Mouse (Mus musculus) liver, adult 2 months (tissue): Measurements from ENCODE around the gene Cog8. TPM values are rescaled to one million over a fixed set of nuclear protein-coding genes. Genes with fewer than 3 reads are reported as not detected.
"Not testable (repeated sequence)": the region's sequence is repeated elsewhere in the genome, so short reads cannot be mapped to it uniquely, and the experiment has no call there.

ENCODE experiments used
- DNase-seq: peaks from one replicate; pipeline ENCODE4 v3.0.0-alpha.2; 2011; ENCODE audit warnings: low read depth, low spot score; ENCODE audit errors: extremely low read depth
- H3K27ac ChIP-seq: fragments of 200-500 bp; replicated peaks from 2 replicates; pipeline ENCODE4 v1.5.1; 2012; ENCODE audit warnings: low read depth, mild to moderate bottlenecking, control low read depth, inconsistent platforms, low read length; ENCODE audit not compliant: insufficient read depth
- H3K27me3 ChIP-seq: fragments of 200-500 bp; 2 replicates; pipeline ENCODE4 v1.6.1; 2012; ENCODE audit warnings: mild to moderate bottlenecking, moderate library complexity, low read length, inconsistent platforms; ENCODE audit not compliant: control insufficient read depth, insufficient read depth
- H3K36me3 ChIP-seq: fragments of 200-500 bp; 2 replicates; pipeline ENCODE4 v1.6.1; 2012; ENCODE audit warnings: low read length, inconsistent platforms; ENCODE audit not compliant: control insufficient read depth, insufficient read depth
- H3K4me1 ChIP-seq: fragments of 200-500 bp; 2 replicates; pipeline ENCODE4 v1.6.1; 2011; ENCODE audit warnings: low read length; ENCODE audit not compliant: control insufficient read depth, insufficient read depth
- H3K4me3 ChIP-seq: fragments of 200-500 bp; 2 replicates; pipeline ENCODE4 v1.5.1; 2011; ENCODE audit warnings: low read depth, mild to moderate bottlenecking, control low read depth, low read length, moderate library complexity; ENCODE audit not compliant: insufficient read depth
- H3K79me2 ChIP-seq: fragments of 200-500 bp; 2 replicates; pipeline ENCODE4 v1.6.1; 2012; ENCODE audit warnings: inconsistent platforms, mild to moderate bottlenecking, low read length, moderate library complexity; ENCODE audit not compliant: control insufficient read depth, insufficient read depth
- H3K9ac ChIP-seq: fragments of 200-500 bp; 2 replicates; pipeline ENCODE4 v1.6.1; 2012; ENCODE audit warnings: low read depth, mild to moderate bottlenecking, control low read depth, inconsistent platforms, low read length
- CTCF ChIP-seq: fragments of 200-500 bp; IDR thresholded peaks from 2 replicates; pipeline ENCODE4 v1.5.1; 2011; ENCODE audit warnings: low read depth, low read length, control low read depth
- POLR2A ChIP-seq: fragments of 200-500 bp; IDR thresholded peaks from 2 replicates; pipeline ENCODE4 v1.6.1; 2011; ENCODE audit warnings: low read length, control low read depth; ENCODE audit not compliant: insufficient read depth; ENCODE audit errors: extremely low read depth
- WGBS: fragments of 180-500 bp; shearing (Covaris S2); methylation state at CpG from one replicate; pipeline ENCODE4 v1.1.7; 2018; 5-methylcytosine and 5-hydroxymethylcytosine counted together
- polyA plus RNA-seq: library from polyadenylated mRNA; depleted of rRNA; stranded (reverse); fragments of >200 nt; gene quantifications from 2 replicates; pipeline ENCODE4 v1.2.3, GENCODE M21; 2012; rRNA removed
- total RNA-seq: library from RNA; depleted of rRNA; stranded (reverse); fragments of >200 nt; gene quantifications from 2 replicates; pipeline ENCODE4 v1.2.3, GENCODE M21; 2014; rRNA removed

Cog8 gene
- total and polyA plus RNA-seq, 2 experiments = 11.6 to 27.0 TPM

- no peak overlapping the region for H3K9ac ChIP-seq
- no peaks in the 10 kb centered on the region for H3K4me1 ChIP-seq
- TF ChIP-seq CTCF (no peak), POLR2A (no peak)
- no peaks in the 10 kb centered on the region for H3K27me3 ChIP-seq
- WGBS = 86% methylated on average over 4 of the region's 4 CpGs
- peaks cover 4% of the 10 kb centered on the region; the same call in 1 of the 2 replicates for H3K36me3 ChIP-seq
- no peak for DNase-seq
- H3K27ac ChIP-seq = no peak overlapping the region
- H3K79me2 ChIP-seq = no peaks in the 10 kb centered on the region
- no peak overlapping the region for H3K4me3 ChIP-seq
Observed at GRCm38 (mm10) chr8:106997416-106997815, 59.1 kb downstream of the Cog8 start.

- not testable (repeated sequence) for H3K4me1 ChIP-seq, H3K9ac ChIP-seq, DNase-seq, H3K4me3 ChIP-seq, H3K27me3 ChIP-seq, H3K27ac ChIP-seq, H3K36me3 ChIP-seq, H3K79me2 ChIP-seq
- WGBS = 92% methylated on average over 4 of the region's 4 CpGs
Observed at GRCm38 (mm10) chr8:106996339-106996738, 60.1 kb downstream of the Cog8 start.

Other genes with a start within 250 kb of the Cog8 start
- 0.07 TPM in 1 of 2 replicates, not detected in the other for gene Has3, start 186.4 kb downstream of the Cog8 start, total RNA-seq
- 0.02 TPM in 2 replicates for gene Has3, start 186.4 kb downstream of the Cog8 start, polyA plus RNA-seq
- gene Utp4, start 163.1 kb downstream of the Cog8 start, total RNA-seq = 8.0 and 9.3 TPM in 2 replicates
- gene Utp4, start 163.1 kb downstream of the Cog8 start, polyA plus RNA-seq = 11.8 and 14.9 TPM in 2 replicates
- gene Sntb2, start 120.9 kb downstream of the Cog8 start, total RNA-seq = 3.0 and 4.9 TPM in 2 replicates
- 1.6 TPM in 2 replicates for gene Sntb2, start 120.9 kb downstream of the Cog8 start, polyA plus RNA-seq
- 11.2 and 11.5 TPM in 2 replicates for gene Vps4a, start 25.5 kb downstream of the Cog8 start, total RNA-seq
- 9.5 and 9.7 TPM in 2 replicates for gene Vps4a, start 25.5 kb downstream of the Cog8 start, polyA plus RNA-seq
- 19.5 and 26.6 TPM in 2 replicates for gene Pdf, start 8.1 kb downstream of the Cog8 start, total RNA-seq
- gene Pdf, start 8.1 kb downstream of the Cog8 start, polyA plus RNA-seq = 32.9 and 42.7 TPM in 2 replicates
- gene Nip7, start 188 bp upstream of the Cog8 start, total RNA-seq = 16.0 and 21.8 TPM in 2 replicates
- 17.8 and 26.2 TPM in 2 replicates for gene Nip7, start 188 bp upstream of the Cog8 start, polyA plus RNA-seq
- 2.0 TPM in 1 of 2 replicates, not detected in the other for gene Tmed6, start 9.0 kb upstream of the Cog8 start, total RNA-seq
- gene Tmed6, start 9.0 kb upstream of the Cog8 start, polyA plus RNA-seq = not detected in 2 replicates
- gene Terf2, start 39.9 kb upstream of the Cog8 start, total RNA-seq = 3.6 and 4.0 TPM in 2 replicates
- 2.9 and 3.3 TPM in 2 replicates for gene Terf2, start 39.9 kb upstream of the Cog8 start, polyA plus RNA-seq
- 253 and 256 TPM in 2 replicates for gene Cyb5b, start 94.0 kb upstream of the Cog8 start, total RNA-seq
- gene Cyb5b, start 94.0 kb upstream of the Cog8 start, polyA plus RNA-seq = 223 and 265 TPM in 2 replicates
- 9.4 and 11.5 TPM in 2 replicates for gene Nfat5, start 236.8 kb upstream of the Cog8 start, total RNA-seq
- 5.6 and 9.7 TPM in 2 replicates for gene Nfat5, start 236.8 kb upstream of the Cog8 start, polyA plus RNA-seq